Mouse (Mus musculus) spleen, adult 2 months (tissue): ENCODE measurements around the gene Cpz.

Experiments
- CTCF ChIP-seq: fragments of 200-500 bp; IDR thresholded peaks from 2 replicates; pipeline ENCODE4 v1.5.1; 2011; ENCODE audit warnings: mild to moderate bottlenecking, inconsistent platforms; ENCODE audit not compliant: insufficient read depth, insufficient read length, insufficient replicate concordance; ENCODE audit errors: extremely low read depth
- POLR2A ChIP-seq: fragments of 200-500 bp; IDR thresholded peaks from 2 replicates; pipeline ENCODE4 v1.6.1; 2011; ENCODE audit warnings: low read depth, low read length, inconsistent platforms

DNA sequence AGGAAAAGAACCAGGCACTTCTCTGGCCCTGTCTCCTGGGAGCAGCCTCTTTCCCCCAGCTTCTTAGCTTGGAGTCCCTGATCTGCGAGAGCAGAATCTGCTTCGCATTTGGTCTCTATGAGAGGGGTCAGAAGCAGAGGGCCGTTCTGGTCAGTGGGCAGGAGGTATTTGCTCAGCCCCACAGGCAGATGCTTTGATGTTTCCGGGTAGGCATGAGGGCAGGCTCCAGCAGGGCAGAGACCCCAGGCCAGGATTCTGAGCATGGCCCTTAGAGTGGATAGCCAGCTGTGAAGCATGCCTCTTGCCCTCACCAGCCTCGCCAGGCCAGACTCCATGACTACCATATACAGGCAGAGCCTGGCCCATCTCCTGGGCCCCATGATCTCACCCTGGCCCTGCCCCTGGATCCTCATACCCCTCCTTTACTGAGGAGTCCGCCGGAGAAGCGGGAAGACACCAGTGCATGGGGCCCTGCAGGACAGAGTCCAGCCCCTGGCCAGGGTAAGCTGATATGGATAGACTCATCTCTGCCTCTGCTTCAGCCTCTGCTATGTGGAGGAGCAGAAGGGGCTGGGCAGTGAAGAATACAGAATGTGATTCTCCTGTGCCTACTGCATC, 30.6 kb downstream of the Cpz start:
- TF ChIP-seq POLR2A = no peak
- TF ChIP-seq CTCF = no peak
